Mouse (Mus musculus): ENCODE measurements at regions not wholly inside any gene's neighbourhood (a gene's known extent, or its start where the extent isn't known, plus 50 kb on each side); places are given as distances from the start of the nearest gene placed in this dataset.

DNA sequence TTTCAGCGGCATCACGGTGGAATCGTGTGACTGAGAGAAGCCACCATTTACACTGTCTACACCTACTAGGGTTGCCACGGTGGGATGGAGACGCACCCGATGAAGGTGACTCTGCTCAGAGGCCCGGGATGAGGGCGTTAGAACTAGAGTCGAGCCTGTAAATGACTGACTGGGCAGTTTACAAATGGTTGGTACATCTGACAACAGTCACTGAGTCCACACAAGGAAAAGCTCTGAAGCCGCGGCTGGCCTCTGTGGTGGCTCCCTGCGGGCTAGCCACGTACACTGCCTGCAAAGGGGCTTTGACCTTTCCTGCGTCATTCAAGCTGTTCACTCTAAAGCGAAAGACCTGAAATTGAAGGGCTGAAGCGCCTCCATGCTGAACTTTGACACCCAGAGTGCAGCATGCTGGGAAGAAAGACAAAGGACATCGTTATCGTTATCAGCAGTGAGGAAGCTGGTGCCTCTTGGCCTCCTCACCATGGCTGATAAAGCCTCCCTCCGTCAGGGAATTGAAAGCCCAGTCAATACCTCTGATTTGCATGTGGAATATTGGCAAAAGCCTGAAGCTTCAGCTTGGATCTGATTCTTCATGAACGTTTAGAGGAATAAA is 462.1 kb upstream of the Arglu1 start:
- no peak for DNase-seq (ENCODE audit: low spot score in 2 of 2)

GRCm38 (mm10) chr8:9144362-9144761 is 454.0 kb upstream of the Arglu1 start:
- DNase-seq (ENCODE audit: low spot score in 2 of 2), result no peak

DNA sequence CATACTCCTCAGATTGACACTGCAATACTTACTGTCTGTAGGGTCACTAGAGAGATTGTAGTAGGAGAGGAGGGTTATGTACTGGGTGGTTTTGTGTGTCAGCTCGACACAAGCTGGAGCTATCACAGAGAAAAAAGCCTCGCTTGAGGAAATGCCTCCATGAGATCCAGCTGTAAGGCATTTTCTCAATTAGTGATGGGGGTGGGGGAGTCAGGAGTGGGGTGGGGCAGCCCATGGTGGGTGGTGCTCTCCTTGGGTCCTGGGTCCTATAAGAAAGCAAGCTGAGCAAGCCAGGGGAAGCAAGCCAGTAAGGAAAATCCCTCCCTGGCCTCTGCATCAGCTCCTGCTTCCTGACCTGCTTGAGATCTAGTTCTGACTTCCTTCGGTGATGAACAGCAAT is 449.5 kb upstream of the Arglu1 start:
- DNase-seq (ENCODE audit: low spot score in 2 of 2), result no peak

GRCm38 (mm10) chr8:9139059-9139620 is 448.8 kb upstream of the Arglu1 start:
- peak in 1 of 2 experiments; percentile 21 for DNase-seq (ENCODE audit: low spot score in 2 of 2)

GRCm38 (mm10) chr8:9133758-9134157 is 443.4 kb upstream of the Arglu1 start:
- no peak for DNase-seq (ENCODE audit: low spot score in 2 of 2)

DNA sequence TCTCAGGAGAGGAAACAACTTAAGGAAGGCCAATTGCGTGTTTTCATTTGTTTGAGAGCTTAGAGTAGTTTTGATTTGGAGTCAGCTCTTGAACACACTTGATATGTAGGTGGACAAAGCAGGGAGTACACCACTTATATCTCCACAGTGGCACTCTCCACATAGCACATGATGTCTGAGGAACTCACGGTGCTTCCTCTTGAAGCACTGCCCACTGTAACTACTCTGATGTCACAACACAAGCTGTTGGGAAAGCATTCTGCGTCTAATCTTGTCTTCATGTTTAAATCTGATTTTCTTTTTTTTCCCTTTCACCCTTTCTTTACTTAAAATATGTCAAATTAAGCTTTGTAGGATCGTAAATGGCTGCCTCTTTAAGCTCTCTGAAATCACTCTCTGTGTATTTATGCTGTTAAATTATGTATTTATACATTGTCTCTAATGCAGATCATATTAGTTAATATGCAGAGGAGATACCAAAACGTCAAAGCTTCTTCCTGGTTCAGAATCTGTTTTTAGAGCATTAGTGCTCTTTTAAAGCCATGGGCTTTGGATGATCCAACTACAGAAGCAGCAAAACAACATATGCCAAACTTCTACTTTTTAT is 442.4 kb upstream of the Arglu1 start:
- DNase-seq (ENCODE audit: low spot score in 2 of 2), result no peak

GRCm38 (mm10) chr8:9131249-9131648 is 440.9 kb upstream of the Arglu1 start:
- no peak for DNase-seq (ENCODE audit: low spot score in 2 of 2)

DNA sequence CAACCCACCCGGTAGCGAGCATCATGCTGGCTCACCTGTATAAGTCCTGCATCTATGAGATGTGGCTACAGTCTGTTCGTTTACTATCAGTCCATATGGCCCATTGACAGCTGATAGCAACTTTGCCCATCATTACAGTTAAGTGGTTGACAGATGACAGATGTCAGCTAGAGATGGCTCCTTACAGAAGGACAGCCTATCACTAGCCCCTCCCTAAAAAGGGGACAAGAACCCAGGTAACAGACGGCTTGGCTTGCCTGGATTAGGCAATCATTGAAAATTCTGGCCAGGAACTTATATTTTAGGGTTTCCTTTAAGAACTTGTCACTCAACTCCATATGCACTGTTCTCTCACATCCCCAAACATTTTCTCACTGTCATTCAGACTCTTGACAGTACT is 434.2 kb upstream of the Arglu1 start:
- DNase-seq (ENCODE audit: low spot score in 2 of 2), result no peak

DNA sequence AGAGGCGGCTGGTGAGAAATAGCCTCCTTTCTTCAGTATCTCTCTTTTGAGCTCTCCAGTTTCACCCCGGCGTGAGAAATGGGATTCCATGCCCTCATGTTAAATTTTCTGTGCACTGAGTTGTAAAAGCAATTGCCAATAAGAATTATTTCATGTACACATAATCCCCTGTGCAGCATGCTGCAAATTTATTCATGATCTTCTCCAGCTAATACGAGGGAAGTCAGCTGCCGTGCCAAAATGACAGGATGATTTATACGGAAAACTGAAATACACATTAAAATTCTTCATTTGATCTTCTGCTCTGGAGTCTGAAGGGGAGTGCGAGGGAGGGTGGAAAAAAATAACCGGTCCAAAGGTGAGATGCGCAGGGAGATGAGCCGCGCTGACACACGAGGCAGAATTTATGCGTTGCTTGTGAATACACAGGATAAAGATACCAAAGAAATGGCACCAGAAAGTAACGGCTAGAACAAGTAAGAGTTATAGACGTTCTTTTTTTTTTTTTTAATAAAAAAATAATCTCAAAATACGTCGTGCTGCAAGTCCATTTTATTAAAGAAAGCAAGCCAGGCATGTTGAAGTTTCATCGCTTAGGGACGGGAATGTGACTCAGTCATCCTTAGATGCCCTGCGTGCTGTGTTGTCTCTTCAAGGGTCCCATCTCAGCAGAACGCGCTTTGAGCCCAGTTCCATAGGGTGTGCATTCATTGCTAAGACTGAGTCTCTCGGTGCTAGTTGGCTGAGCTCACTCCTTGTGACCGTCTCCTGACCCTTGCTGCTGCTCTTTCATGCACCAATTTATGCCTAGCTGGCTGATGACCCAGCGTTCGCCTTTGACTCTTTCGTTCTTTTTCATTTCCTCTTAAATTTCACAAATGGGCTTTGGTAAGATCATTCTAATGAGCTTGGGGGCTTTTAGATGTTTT is 427.8 kb upstream of the Arglu1 start:
- DNase-seq (ENCODE audit: low spot score in 2 of 2), result no peak

- no peak for DNase-seq (ENCODE audit: low spot score in 2 of 2)
Observed at GRCm38 (mm10) chr8:9095980-9096379, 405.7 kb upstream of the Arglu1 start.

DNA sequence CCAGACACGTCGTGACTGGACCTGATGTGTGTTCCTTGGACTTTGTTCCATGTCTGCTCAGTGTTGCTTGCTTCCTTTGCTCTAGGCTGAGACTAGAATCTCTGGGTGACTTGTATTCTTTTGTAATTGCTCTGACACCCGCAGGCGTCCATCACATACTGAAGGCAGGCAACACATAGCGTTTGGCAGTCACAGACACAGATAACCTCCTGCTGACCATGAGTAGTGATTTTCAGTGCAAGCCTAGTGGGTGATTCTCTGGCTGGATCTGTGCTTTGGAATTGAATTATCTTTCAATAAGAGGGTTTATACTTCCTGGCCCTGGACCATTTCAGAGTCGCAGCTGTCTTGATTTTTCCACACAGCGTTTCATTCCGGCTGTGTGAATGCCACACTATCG is 403.7 kb upstream of the Arglu1 start:
- DNase-seq (ENCODE audit: low spot score in 2 of 2), result no peak

GRCm38 (mm10) chr8:9093356-9093755 is 403.0 kb upstream of the Arglu1 start:
- no peak for DNase-seq (ENCODE audit: low spot score in 2 of 2)

DNA sequence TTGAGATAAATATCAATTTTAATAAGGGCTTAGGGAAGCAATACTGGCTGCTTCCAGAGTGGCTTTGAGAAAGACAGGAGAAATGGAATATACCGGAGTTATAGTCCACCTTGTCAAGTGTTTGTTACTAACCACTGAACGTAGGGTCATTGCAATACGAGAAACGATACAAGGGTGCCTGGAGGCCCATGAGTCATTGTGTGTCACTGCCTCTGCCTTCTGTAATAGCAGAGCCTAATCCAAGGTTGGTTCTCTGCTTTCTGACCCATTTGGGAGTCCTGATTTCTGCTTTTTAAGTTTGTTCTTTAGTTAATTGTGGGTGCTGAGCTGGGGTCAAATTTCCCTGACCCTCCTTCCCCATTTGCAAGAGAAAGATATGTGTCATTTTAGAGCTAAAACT is 382.4 kb upstream of the Arglu1 start:
- no peak for DNase-seq (ENCODE audit: low spot score in 2 of 2)

GRCm38 (mm10) chr8:9072286-9072685 is 382.0 kb upstream of the Arglu1 start:
- no peak for DNase-seq (ENCODE audit: low spot score in 2 of 2)

DNA sequence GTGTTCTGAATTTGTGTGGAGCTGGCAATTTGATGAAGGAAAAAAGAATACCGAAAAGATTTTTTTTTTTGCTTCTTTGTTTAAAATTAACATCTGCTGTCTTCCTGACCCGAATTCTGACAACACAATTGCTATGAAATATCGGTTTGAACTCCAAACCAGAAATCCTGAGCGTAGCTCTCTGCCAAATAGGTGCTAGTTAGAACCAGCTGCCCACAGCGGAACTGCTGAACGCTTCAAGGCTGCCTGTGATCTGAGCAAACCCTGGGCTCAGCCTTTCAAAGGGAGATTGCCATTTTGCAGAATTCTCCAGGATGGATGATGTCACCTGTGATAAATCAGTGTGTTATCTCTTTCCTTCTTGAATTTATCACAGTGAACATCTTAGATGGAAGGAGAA is 380.6 kb upstream of the Arglu1 start:
- DNase-seq (ENCODE audit: low spot score in 2 of 2), result no peak

- no peak for DNase-seq (ENCODE audit: low spot score in 2 of 2)
Observed at GRCm38 (mm10) chr8:9069845-9070244, 379.5 kb upstream of the Arglu1 start.

GRCm38 (mm10) chr8:9067731-9068130 is 377.4 kb upstream of the Arglu1 start:
- no peak for DNase-seq (ENCODE audit: low spot score in 2 of 2)

- DNase-seq (ENCODE audit: low spot score in 2 of 2), result no peak
Observed at GRCm38 (mm10) chr8:9060166-9060565, 369.8 kb upstream of the Arglu1 start.

DNA sequence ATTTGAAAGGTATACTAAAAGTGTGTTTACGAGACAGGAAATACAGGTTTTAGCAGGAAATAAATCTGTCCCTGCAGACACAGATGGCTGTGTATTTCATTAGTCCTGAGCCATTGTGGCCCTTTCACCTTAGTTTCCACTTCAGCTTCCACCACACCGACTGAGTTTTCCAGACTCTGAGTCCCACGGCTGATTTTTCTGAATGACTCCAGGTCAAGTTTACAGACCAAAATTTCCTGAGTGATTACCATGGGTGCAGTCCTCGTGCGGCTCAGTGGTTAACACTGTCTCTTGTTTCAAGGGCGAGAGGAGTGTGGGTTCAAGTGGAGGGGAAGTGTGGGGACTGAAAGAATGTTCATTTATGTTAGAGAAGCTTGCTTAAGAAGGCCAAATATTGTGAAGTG is 365.1 kb upstream of the Arglu1 start:
- DNase-seq (ENCODE audit: low spot score in 2 of 2), result no peak

DNA sequence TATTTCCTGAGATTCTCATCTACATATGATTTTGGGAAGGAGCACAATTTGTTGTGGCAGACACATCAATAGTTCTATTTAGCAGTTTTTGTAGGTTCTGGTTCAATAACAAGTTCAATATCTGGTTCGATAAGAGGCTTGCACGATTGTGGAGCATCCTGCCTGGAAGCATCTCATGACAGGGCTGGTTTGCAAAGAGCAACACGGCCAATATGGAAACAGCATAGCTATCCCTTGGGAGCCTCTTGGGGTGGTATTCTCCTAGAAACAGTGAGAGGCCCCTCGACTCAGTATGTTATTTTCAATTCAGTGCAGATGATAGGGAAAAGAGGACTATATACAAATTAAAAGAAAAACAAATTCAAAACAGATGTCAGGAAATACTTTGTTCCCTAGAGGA is 364.5 kb upstream of the Arglu1 start:
- DNase-seq (ENCODE audit: low spot score in 2 of 2), result no peak

- peak; percentile 70 to 73 for DNase-seq (ENCODE audit: low spot score in 2 of 2)
Observed at GRCm38 (mm10) chr8:9051699-9052098, 361.4 kb upstream of the Arglu1 start.

DNA sequence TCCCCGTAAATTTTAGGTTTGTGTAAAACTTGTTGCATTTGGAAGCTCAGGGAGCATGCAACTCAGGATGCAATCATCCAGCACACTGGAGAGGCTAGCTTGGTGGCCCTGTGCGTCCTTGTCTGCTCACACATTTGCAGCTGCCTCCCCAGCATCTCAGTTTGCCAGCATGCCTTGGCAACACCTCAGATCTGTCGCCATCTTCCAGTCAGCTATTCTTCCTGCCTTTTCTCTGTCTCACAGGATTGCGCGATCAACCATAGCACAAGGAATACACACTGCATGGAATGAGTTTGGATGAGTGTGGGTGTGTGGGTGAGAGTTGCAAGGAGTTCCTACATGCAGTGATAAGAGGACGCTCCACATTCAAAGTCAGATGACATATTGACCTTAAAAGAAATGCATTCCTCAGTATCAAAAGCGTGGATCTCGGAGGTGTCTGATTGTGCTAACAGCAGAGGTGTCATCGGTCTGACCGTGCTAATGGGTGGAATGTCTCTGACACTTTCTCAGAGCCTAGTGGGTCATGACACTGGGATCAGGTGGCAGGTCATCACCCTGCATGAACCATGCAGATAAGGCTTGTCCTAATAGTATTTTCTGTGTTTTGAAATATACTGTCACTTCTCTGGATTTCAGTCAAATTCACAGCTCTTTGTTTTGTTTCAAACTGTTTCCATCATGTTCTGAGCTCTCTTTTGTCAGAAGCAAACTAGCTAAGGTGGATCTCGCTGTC is 360.6 kb upstream of the Arglu1 start:
- DNase-seq (ENCODE audit: low spot score in 2 of 2), result no peak
